Mouse (Mus musculus) thymus, adult 2 months (tissue): Measurements from ENCODE around the gene Rbfox3.

Experiments
- CTCF ChIP-seq: fragments of 200-500 bp; IDR thresholded peaks from 2 replicates; pipeline ENCODE4 v1.5.1; 2012; ENCODE audit warnings: mild to moderate bottlenecking, control low read depth, low read length, moderate library complexity, borderline replicate concordance; ENCODE audit not compliant: control insufficient read depth, poor library complexity, insufficient read depth; ENCODE audit errors: extremely low read depth
- POLR2A ChIP-seq: fragments of 200-500 bp; IDR thresholded peaks from 2 replicates; pipeline ENCODE4 v1.6.1; 2012; ENCODE audit warnings: mild to moderate bottlenecking, low read length, control low read depth, moderate library complexity; ENCODE audit not compliant: control insufficient read depth, poor library complexity, insufficient read depth; ENCODE audit errors: extremely low read depth

DNA sequence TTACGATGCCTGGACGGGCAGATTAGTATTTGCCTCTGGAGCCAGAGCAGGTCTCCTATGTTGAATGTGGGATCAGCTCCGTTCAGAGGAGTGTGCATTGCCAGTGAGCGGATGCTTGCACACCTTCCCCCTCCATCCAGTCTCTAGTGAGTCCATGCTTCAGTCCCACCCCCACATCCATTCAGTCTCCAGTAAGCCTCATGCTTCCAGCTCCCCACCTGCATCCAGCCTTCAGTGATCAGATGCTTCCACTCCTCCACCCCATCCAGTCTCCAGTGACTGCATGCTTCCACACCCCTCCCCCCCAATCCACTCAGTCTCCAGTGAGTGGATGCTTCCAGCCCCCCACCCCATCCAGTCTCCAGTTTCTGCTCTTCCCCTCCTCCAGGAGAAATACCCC is 297.3 kb downstream of the Rbfox3 start:
- no peak for TF ChIP-seq POLR2A
- TF ChIP-seq CTCF: no peak
